Mouse (Mus musculus): Measurements from ENCODE around the gene Etnk2. TPM values are rescaled to one million over a fixed set of nuclear protein-coding genes. Genes with fewer than 3 reads are reported as not detected.
A peak's percentile ranks its signal among the peaks of the same experiment; 100 is the strongest.
"Not testable (repeated sequence)": the region's sequence is repeated elsewhere in the genome, so short reads cannot be mapped to it uniquely, and the experiment has no call there.

The Etnk2 gene
- polyA plus RNA-seq, 1 experiment from 2014 or later = 1.3 TPM

- Histone ChIP-seq H3K27ac (replicated peaks; ENCODE audit: low read depth, low read length) (no peak overlapping the region), H3K9ac (ENCODE audit: low read length) (no peak overlapping the region), H3K27me3 (ENCODE audit: control insufficient read depth, insufficient read depth, low read length) (peaks cover 15% of the 10 kb centered on the region), H3K4me3 (ENCODE audit: low read depth, low read length) (no peak overlapping the region), H3K4me2 (ENCODE audit: low read depth, severe bottlenecking) (no peak overlapping the region), H3K36me3 (ENCODE audit: control insufficient read depth, insufficient read depth, low read length) (no peaks in the 10 kb centered on the region), H3K4me1 (ENCODE audit: control insufficient read depth, insufficient read depth, low read length) (no peaks in the 10 kb centered on the region), H3K9me3 (ENCODE audit: control insufficient read depth, low read length) (no peaks in the 10 kb centered on the region)
- ATAC-seq (ENCODE audit: insufficient number of reproducible peaks, low FRiP score, low TSS enrichment, low read depth) = no peak
- DNase-seq (ENCODE audit: low spot score) = no peak
- WGBS = 59% methylated on average over 5 of the region's 5 CpGs
Observed at GRCm38 (mm10) chr1:133327094-133327493, 36.3 kb upstream of the Etnk2 start.

- ATAC-seq (ENCODE audit: insufficient number of reproducible peaks, low FRiP score, low TSS enrichment, low read depth) = no peak
- no peak for DNase-seq (ENCODE audit: low spot score)
- Histone ChIP-seq H3K27me3 (ENCODE audit: control insufficient read depth, insufficient read depth, low read length) (peaks cover 15% of the 10 kb centered on the region), H3K27ac (replicated peaks; ENCODE audit: low read depth, low read length) (no peak overlapping the region), H3K4me2 (ENCODE audit: low read depth, severe bottlenecking) (no peak overlapping the region), H3K4me3 (ENCODE audit: low read depth, low read length) (no peak overlapping the region), H3K36me3 (ENCODE audit: control insufficient read depth, insufficient read depth, low read length) (no peaks in the 10 kb centered on the region), H3K4me1 (ENCODE audit: control insufficient read depth, insufficient read depth, low read length) (no peaks in the 10 kb centered on the region), H3K9ac (ENCODE audit: low read length) (no peak overlapping the region), H3K9me3 (ENCODE audit: control insufficient read depth, low read length) (no peaks in the 10 kb centered on the region)
- WGBS = 83% methylated on average over 6 of the region's 6 CpGs
Observed at GRCm38 (mm10) chr1:133328299-133328795, 35.0 kb upstream of the Etnk2 start.

GRCm38 (mm10) chr1:133328896-133329637 is 34.3 kb upstream of the Etnk2 start:
- Histone ChIP-seq H3K9me3 (ENCODE audit: control insufficient read depth, low read length) (no peaks in the 10 kb centered on the region), H3K4me3 (ENCODE audit: low read depth, low read length) (peak overlapping the region; percentile 25), H3K4me1 (ENCODE audit: control insufficient read depth, insufficient read depth, low read length) (no peaks in the 10 kb centered on the region), H3K4me2 (ENCODE audit: low read depth, severe bottlenecking) (peak overlapping the region; percentile 70), H3K27ac (replicated peaks; ENCODE audit: low read depth, low read length) (no peak overlapping the region), H3K27me3 (ENCODE audit: control insufficient read depth, insufficient read depth, low read length) (peaks cover 15% of the 10 kb centered on the region), H3K36me3 (ENCODE audit: control insufficient read depth, insufficient read depth, low read length) (no peaks in the 10 kb centered on the region), H3K9ac (ENCODE audit: low read length) (peak overlapping the region; percentile 47)
- WGBS = 7% methylated on average over 34 of the region's 34 CpGs
- DNase-seq (ENCODE audit: low spot score) = peak; percentile 46
- no peak for ATAC-seq (ENCODE audit: insufficient number of reproducible peaks, low FRiP score, low TSS enrichment, low read depth)

- Histone ChIP-seq H3K36me3 (ENCODE audit: control insufficient read depth, insufficient read depth, low read length) (no peaks in the 10 kb centered on the region), H3K27me3 (ENCODE audit: control insufficient read depth, insufficient read depth, low read length) (peaks cover 15% of the 10 kb centered on the region), H3K4me2 (ENCODE audit: low read depth, severe bottlenecking) (peak overlapping the region; percentile 70), H3K9me3 (ENCODE audit: control insufficient read depth, low read length) (no peaks in the 10 kb centered on the region), H3K27ac (replicated peaks; ENCODE audit: low read depth, low read length) (no peak overlapping the region), H3K4me3 (ENCODE audit: low read depth, low read length) (peak overlapping the region; percentile 25), H3K9ac (ENCODE audit: low read length) (peak overlapping the region; percentile 47), H3K4me1 (ENCODE audit: control insufficient read depth, insufficient read depth, low read length) (no peaks in the 10 kb centered on the region)
- ATAC-seq (ENCODE audit: insufficient number of reproducible peaks, low FRiP score, low TSS enrichment, low read depth) (no peak), DNase-seq (ENCODE audit: low spot score) (no peak)
- 25% methylated on average over 7 of the region's 7 CpGs for WGBS
Observed at GRCm38 (mm10) chr1:133329638-133329964, 33.8 kb upstream of the Etnk2 start.

- no peak overlapping the region for H3K4me2 ChIP-seq (ENCODE audit: low read depth, severe bottlenecking)
- no peaks in the 10 kb centered on the region for H3K4me1 ChIP-seq (ENCODE audit: control insufficient read depth, insufficient read depth, low read length)
- no peak overlapping the region for H3K9ac ChIP-seq (ENCODE audit: low read length)
- no peaks in the 10 kb centered on the region for H3K9me3 ChIP-seq (ENCODE audit: control insufficient read depth, low read length)
- no peaks in the 10 kb centered on the region for H3K36me3 ChIP-seq (ENCODE audit: control insufficient read depth, insufficient read depth, low read length)
- no peak for DNase-seq (ENCODE audit: low spot score)
- no peak for ATAC-seq (ENCODE audit: insufficient number of reproducible peaks, low FRiP score, low TSS enrichment, low read depth)
- 78% methylated on average over 3 of the region's 3 CpGs for WGBS
- no peak overlapping the region for H3K4me3 ChIP-seq (ENCODE audit: low read depth, low read length)
- H3K27ac ChIP-seq (replicated peaks; ENCODE audit: low read depth, low read length) = no peak overlapping the region
- H3K27me3 ChIP-seq (ENCODE audit: control insufficient read depth, insufficient read depth, low read length) = peaks cover 15% of the 10 kb centered on the region
Observed at GRCm38 (mm10) chr1:133331142-133331541, 32.2 kb upstream of the Etnk2 start.

- H3K27ac ChIP-seq (replicated peaks; ENCODE audit: low read depth, low read length) = no peak overlapping the region
- H3K27me3 ChIP-seq (ENCODE audit: control insufficient read depth, insufficient read depth, low read length) = peaks cover 15% of the 10 kb centered on the region
- ATAC-seq (ENCODE audit: insufficient number of reproducible peaks, low FRiP score, low TSS enrichment, low read depth) = no peak
Observed at GRCm38 (mm10) chr1:133332656-133333430, 30.5 kb upstream of the Etnk2 start.

GRCm38 (mm10) chr1:133333937-133334336 is 29.4 kb upstream of the Etnk2 start:
- DNase-seq (ENCODE audit: low spot score) (no peak), ATAC-seq (ENCODE audit: insufficient number of reproducible peaks, low FRiP score, low TSS enrichment, low read depth) (no peak)
- H3K9me3 ChIP-seq (ENCODE audit: control insufficient read depth, low read length) = no peaks in the 10 kb centered on the region
- H3K9ac ChIP-seq (ENCODE audit: low read length) = no peak overlapping the region
- 86% methylated on average over 6 of the region's 6 CpGs for WGBS
- no peak overlapping the region for H3K27ac ChIP-seq (replicated peaks; ENCODE audit: low read depth, low read length)
- H3K36me3 ChIP-seq (ENCODE audit: control insufficient read depth, insufficient read depth, low read length) = no peaks in the 10 kb centered on the region
- H3K4me3 ChIP-seq (ENCODE audit: low read depth, low read length) = no peak overlapping the region
- peaks cover 12% of the 10 kb centered on the region for H3K27me3 ChIP-seq (ENCODE audit: control insufficient read depth, insufficient read depth, low read length)
- no peaks in the 10 kb centered on the region for H3K4me1 ChIP-seq (ENCODE audit: control insufficient read depth, insufficient read depth, low read length)
- no peak overlapping the region for H3K4me2 ChIP-seq (ENCODE audit: low read depth, severe bottlenecking)

More at GRCm38 (mm10) chr1:133332656-133333430, 30.5 kb upstream of the Etnk2 start:
- Histone ChIP-seq H3K9me3 (ENCODE audit: control insufficient read depth, low read length) (no peaks in the 10 kb centered on the region), H3K4me1 (ENCODE audit: control insufficient read depth, insufficient read depth, low read length) (no peaks in the 10 kb centered on the region), H3K36me3 (ENCODE audit: control insufficient read depth, insufficient read depth, low read length) (no peaks in the 10 kb centered on the region), H3K4me3 (ENCODE audit: low read depth, low read length) (no peak overlapping the region), H3K9ac (ENCODE audit: low read length) (no peak overlapping the region), H3K4me2 (ENCODE audit: low read depth, severe bottlenecking) (no peak overlapping the region)
- DNase-seq (ENCODE audit: low spot score) = no peak
- WGBS = 91% methylated on average over 11 of the region's 11 CpGs

GRCm38 (mm10) chr1:133340403-133340802 is 23.0 kb upstream of the Etnk2 start:
- H3K4me2 ChIP-seq (ENCODE audit: low read depth, severe bottlenecking); H3K9me3 ChIP-seq (ENCODE audit: control insufficient read depth, low read length); H3K27ac ChIP-seq (replicated peaks; ENCODE audit: low read depth, low read length); H3K9ac ChIP-seq (ENCODE audit: low read length); ATAC-seq (ENCODE audit: insufficient number of reproducible peaks, low FRiP score, low TSS enrichment, low read depth); H3K27me3 ChIP-seq (ENCODE audit: control insufficient read depth, insufficient read depth, low read length); H3K4me1 ChIP-seq (ENCODE audit: control insufficient read depth, insufficient read depth, low read length); H3K36me3 ChIP-seq (ENCODE audit: control insufficient read depth, insufficient read depth, low read length); DNase-seq (ENCODE audit: low spot score); H3K4me3 ChIP-seq (ENCODE audit: low read depth, low read length): not testable (repeated sequence)
- 84% methylated on average over 1 of the region's 1 CpGs for WGBS

Data from limb, embryonic 11.5 days (tissue).